Mouse (Mus musculus) cerebellum, adult 11-12 months (tissue): ENCODE results near the gene Pcolce.

ENCODE experiments used
- DNase-seq: peaks from one replicate; pipeline ENCODE4 v3.0.0; 2022

Pcolce gene

DNA sequence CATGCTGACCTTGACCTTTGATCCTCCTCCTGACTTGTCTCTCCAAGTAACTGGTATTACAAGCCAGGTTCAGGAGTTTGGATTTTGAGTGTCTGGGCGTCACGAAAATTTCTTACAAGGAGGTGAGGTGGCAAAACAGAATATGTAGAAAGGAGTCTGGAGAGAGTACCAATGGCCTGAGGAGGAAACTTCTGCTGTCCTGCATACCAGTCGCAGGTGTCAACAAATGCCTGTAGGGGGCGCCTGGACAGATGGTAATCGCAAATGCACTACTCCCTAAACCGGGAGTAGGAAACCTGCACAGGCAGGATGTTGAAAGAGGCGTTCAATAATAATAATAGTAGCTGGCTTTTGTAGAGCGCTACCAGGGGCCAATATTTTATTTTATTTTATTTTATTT is 28.6 kb downstream of the Pcolce start:
- peak; percentile 66 for DNase-seq

DNA sequence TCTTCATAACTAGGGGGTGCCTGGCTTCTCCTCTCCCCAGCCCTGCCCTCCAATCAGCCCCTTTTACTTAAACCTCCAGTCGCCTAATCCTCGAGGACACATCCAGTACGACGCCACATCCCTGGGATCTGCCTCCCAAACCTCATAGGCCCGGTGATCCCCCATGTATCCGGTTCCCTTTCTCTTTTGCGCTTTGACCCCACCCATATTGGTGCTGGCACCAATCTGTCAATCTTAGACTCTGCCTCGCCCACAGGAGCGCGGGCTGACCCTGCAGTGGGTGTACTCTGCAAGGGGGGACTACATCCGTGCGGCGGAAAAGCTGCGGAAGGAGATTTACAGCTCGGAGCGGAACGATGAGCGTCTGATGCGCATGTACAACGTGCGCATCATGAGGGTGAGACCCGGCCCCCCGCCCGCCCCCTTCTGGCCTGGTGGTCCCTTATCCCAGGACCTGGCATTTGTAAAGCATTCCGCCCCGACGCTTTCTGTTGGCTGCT is 29.9 kb downstream of the Pcolce start:
- no peak for DNase-seq

DNA sequence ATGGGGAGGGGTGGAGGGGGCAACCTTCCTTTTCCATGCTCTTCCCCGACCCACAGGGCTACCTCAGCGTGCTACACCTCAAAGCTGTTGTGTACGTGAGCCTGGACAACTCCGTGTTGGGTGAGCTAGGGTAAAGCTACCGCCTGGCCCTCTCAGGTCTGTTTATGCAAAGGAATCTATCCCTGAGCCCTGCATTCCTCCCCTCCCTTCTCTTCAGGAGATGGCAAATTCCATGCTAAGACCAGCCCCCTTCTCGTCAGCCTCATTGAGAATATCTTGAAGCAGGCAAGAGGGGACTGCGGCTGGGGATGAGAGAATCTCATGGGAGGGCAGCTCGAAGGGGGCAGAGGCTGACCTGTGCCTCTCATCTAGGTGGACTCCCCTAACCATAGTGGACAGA is 30.9 kb downstream of the Pcolce start:
- DNase-seq: no peak

DNA sequence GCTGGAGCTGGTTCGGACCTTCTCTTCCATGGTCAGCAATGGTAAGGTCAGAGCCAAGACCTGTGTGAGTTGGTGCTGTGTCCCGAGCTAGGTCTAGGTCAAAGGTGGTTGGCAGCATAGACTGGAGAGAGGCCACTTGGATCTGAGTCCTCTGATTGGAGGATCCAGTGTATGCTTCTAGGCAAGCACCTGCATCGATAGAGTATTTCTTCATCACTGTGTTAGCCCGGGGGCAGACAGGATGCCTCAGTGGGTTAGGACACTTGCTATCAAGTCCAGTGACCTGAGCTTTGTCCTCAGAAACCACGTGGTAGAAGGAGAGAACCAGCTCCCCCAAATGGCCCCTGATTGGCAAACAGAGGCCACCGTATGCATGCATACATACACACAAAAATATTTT is 33.3 kb downstream of the Pcolce start:
- no peak for DNase-seq

DNA sequence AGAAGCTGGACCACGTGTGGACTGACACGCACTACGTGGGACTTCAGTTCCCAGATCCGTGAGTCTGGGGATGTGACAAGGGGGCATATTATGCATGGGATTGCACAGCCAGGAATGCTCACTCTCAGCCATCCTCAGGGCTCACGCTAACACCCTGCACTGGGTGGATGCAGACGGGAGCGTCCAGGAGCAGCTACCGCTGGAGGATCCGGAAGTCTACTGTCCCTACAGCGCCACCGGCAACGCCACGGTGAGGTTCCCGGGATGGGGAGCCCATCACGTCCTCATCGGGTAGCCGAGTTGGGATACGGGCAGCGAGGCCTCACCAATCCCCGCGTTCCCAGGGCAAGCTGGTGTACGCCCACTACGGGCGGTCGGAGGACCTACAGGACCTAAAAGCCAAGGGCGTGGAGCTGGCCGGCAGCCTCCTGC is 39.1 kb downstream of the Pcolce start:
- peak; percentile 83 for DNase-seq

DNA sequence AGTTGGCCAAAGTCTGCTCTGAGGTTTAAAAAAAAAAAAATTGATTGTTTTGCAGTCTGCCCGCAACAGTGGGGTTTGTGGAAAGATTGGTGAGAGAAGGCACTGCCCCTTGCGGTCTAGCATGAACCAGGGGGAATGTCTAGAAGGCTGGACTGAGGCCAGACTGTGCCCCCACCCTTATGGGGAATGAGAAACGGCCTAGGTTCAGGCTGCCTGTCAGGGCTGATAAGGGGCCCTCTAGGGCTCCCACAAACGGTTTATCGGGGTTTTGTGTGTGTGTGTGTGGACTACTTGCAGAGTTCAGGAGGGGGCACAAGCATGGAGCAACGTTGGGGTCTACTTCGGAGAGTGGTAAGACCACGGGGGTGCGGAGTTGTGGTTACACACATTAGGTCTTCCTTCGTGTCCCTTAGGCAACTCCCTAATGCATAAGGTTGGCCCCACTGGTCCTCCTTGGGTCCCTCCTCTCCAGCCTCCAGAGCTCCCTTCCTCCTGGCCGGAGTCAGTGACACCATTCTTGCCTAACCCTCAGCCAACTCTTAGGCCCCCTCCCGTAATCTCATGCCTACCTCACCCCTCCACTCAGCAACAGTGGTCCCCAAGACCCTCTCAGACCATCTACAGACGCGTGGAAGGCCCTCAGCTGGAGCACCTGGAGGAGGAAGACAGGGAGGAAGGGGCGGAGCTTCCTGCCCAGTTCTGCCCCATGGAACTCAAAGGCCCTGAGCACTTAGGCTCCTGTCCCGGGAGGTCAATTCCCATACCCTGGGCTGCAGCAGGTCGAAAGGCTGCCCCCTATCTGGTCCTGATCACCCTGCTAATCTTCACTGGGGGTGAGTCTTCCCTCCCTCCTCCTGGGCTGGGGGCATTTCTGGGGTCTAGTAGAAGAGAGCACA is 42.6 kb downstream of the Pcolce start:
- no peak for DNase-seq

DNA sequence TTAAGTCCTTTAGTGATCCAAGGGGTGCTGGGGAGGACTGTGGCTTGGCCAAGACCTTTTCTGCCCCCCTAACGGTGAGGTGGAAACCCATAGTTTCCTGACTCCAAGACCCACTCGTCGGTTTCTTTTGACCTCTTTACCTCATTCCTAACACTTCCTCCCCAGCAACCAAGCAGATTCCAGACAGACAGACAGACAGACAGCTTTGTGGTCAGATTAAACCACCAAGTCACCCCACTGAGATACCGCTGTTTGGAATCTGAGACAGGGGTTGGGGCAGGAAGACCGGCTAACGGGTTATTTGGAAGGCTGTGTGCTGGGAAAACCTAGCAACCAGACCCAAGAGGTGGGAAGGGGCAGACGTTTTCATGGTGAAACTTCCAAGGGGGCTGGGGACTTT is 43.4 kb downstream of the Pcolce start:
- DNase-seq: no peak

DNA sequence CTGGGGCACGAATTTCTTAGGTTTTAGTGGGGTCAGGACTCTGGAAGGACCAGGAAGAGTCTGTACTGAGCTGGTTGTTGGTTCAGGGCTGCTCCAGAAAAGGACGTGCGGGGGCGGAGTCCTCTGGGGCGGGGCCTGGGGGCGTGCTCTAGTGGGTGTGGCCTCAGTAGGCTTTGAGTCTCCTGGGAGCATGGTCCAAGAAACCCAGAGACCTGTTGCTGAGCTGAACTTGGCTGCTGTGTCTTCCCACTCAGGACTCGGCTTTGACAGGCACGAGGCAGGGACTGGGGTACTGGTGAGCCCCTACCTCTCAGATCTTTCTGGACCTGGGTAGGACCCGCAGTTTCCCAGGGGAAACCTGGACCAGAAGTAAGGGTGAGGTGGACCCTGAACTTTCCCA is 43.9 kb downstream of the Pcolce start, which contains the start of gene Tfr2:
Gene Tfr2 (plus strand): TSS at position 176 of the 400 bp plus-strand sequence.
- DNase-seq: no peak

DNA sequence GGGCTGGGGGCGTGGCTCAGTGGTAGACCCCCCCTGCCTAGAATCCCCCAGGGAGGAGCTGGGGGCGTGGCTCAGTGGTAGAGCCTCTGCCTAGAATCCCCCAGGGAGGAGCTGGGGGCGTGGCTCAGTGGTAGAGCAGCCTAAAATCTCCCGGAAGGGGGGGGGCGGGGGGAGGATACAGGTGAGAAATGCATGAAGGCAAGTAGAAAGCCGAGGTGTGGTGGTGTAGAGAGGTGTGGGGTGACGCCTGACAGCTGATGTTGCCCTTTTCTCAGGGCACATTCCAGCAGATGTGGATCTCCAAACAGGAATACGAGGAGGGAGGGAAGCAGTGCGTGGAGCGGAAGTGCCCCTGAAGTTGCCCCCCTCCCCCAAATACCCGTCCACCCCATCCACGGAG is 44.6 kb downstream of the Pcolce start:
- no peak for DNase-seq

DNA sequence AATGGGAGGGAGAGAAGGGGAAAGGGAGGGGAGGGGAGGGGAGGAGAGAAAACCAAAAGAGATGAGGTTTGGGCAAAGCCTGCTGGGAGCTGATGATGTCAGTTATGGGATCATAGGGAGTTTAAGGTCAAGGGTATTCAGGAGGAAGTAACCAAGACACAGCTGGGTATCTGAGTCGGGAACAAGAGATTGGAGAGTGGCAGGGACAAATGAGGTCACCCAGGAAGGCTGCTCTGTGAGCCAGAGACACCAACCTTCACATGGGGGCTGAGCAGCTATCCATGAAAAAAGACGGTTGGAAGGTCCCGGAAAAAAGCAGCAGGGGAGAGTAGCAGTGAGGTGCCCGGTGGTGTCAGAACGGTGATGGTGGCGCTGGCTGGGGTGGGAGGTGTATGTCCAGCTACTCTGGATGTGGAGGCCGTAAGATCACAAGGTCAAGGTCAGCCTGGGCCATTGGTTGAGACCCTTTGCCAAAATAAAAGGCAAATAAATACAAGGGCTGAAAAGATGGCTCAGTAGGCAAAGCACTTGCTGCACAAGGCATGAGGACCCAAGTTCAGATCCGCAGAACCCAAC is 45.3 kb downstream of the Pcolce start:
- DNase-seq: no peak

DNA sequence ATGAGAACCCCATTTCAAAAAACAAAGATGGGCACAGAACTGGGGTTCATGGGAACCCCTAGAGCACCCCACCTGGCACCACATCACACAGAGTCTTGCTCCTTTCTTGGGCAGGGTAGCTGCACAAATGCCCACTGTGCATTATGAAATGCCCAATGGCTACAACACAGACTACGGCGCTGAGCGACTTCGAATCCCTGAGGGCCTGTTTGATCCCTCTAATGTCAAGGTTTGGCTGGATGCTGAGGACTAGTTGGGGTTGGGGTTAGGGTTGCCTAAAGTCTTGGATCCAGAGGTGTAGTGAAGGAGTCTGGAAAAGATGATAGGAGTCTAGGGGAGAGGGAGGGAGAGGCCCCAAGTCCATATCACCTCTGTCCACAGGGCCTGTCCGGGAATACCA is 47.2 kb downstream of the Pcolce start:
- no peak for DNase-seq

DNA sequence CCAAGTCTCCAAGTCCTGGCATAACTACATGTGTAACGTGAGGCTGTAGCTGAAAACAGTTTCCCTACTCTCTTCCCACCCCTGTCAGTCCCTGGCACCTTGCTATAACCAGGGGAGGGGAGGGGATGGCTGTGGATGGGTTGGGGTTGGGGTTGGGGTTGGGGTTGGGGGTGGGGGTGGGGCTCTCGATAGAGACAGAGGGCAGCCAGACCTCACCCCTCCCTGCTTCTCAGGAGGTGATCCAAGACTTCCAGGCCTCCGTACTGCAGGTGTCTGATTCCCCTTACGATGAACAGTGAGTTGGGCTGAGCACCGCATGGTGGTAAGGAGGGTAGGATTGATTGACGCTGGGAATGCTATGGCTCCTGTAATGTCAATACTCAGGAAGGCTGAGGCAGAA is 47.8 kb downstream of the Pcolce start:
- no peak for DNase-seq

DNA sequence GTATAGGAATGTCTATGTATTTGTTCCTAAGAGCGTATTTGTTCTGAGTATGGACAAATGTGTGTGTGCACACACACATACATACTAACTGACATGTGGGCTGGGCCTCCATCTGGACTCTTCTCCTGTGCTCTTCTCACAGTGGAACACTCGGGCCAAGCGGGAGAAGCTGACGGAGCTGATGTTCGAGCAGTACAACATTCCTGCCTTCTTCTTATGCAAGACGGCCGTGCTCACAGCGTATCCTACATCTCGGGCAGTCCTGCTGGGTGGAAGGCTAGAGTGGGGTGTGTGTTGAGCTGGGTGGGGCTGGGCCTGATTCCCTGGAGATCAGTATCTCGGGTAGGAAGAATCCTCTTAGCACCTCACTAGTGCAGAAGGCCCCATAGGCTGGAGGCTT is 50.6 kb downstream of the Pcolce start:
- no peak for DNase-seq

DNA sequence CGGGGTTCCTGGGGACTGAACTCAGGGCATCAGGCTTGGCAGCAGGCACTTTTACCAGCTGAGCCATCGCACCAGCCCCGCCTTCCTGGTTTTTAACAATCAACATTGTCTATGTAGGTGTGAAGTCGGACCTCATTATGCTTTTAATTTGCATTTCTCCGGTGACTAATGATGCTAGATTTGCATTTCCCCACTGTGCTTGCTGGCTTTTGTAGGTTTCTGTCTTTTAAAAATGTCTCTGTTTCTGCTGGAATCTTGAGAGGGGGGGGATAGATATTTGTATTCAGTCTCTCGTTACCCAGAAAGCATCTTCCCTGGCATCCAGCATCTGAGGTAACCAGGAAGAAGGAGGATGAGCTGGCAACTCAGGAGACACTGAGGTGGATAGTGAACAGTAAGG is 52.0 kb downstream of the Pcolce start:
- no peak for DNase-seq
